Mouse (Mus musculus) intestine, embryonic 16.5 days (tissue): ENCODE data around the gene Ech1. TPM values are rescaled to one million over a fixed set of nuclear protein-coding genes. Genes with fewer than 3 reads are reported as not detected.
A peak's percentile ranks its signal among the peaks of the same experiment; 100 is the strongest.
"Not testable (repeated sequence)": the region's sequence is repeated elsewhere in the genome, so short reads cannot be mapped to it uniquely, and the experiment has no call there.

Experiments
- ATAC-seq: fragments of 200-750 bp; cut with Nextera tagmentation; 2 replicates; pipeline ENCODE4 v1.8.0; 2017; ENCODE audit warnings: moderate TSS enrichment, moderate library complexity
- H3K27ac ChIP-seq: fragments of 300-500 bp; sonication (generic); 2 replicates; pipeline ENCODE4 v1.5.1; 2014; ENCODE audit warnings: mild to moderate bottlenecking, low read length
- H3K27me3 ChIP-seq: fragments of 300-500 bp; sonication (generic); replicated peaks from 2 replicates; pipeline ENCODE4 v1.6.1; 2014; ENCODE audit warnings: low read length, control low read depth, mixed read lengths; ENCODE audit not compliant: control insufficient read depth, insufficient read depth
- H3K36me3 ChIP-seq: fragments of 300-500 bp; sonication (generic); 2 replicates; pipeline ENCODE4 v1.6.1; 2014; ENCODE audit warnings: low read length, control low read depth; ENCODE audit not compliant: control insufficient read depth, insufficient read depth
- H3K4me1 ChIP-seq: fragments of 300-500 bp; sonication (generic); 2 replicates; pipeline ENCODE4 v1.6.1; 2014; ENCODE audit warnings: low read length, control low read depth, mixed read lengths; ENCODE audit not compliant: control insufficient read depth, insufficient read depth
- H3K4me2 ChIP-seq: fragments of 300-500 bp; sonication (generic); 2 replicates; pipeline ENCODE4 v1.6.1; 2014; ENCODE audit warnings: low read depth, low read length, control low read depth
- H3K4me3 ChIP-seq: fragments of 300-500 bp; sonication (generic); 2 replicates; pipeline ENCODE4 v1.5.1; 2014; ENCODE audit warnings: mild to moderate bottlenecking, low read length
- H3K9ac ChIP-seq: fragments of 300-500 bp; sonication (generic); 2 replicates; pipeline ENCODE4 v1.6.1; 2014; ENCODE audit warnings: low read depth, low read length
- H3K9me3 ChIP-seq: fragments of 300-500 bp; sonication (generic); 2 replicates; pipeline ENCODE4 v1.6.1; 2016; ENCODE audit warnings: low read length, control low read depth; ENCODE audit not compliant: control insufficient read depth
- WGBS: fragments of 180-500 bp; shearing (Covaris S2); extraction: QIAGEN DNeasy Blood & Tissue Kit; methylation state at CpG from one replicate; pipeline ENCODE4 v1.1.7; 2014; 5-methylcytosine and 5-hydroxymethylcytosine counted together
- polyA plus RNA-seq: library from polyadenylated mRNA; unstranded; fragments of >200 nt; fragmentation: Nextera tagmentation; extraction: Ambion mirVana; gene quantifications from 2 replicates; pipeline ENCODE4 v1.2.1, GENCODE M21; 2015

Gene Ech1
- polyA plus RNA-seq, 1 experiment from 2014 or later = 347 TPM

GRCm38 (mm10) chr7:28862817-28863499, 37.9 kb downstream of the Ech1 start:
- Histone ChIP-seq H3K9ac (no peak overlapping the region), H3K9me3 (peaks cover 4% of the 10 kb centered on the region; the same call in 1 of the 2 replicates), H3K4me3 (no peak overlapping the region), H3K36me3 (no peaks in the 10 kb centered on the region), H3K27me3 (no peaks in the 10 kb centered on the region), H3K4me1 (peaks cover 17% of the 10 kb centered on the region; the same call in 1 of the 2 replicates), H3K4me2 (no peak overlapping the region), H3K27ac (no peak overlapping the region)
- WGBS = 76% methylated on average over 15 of the region's 15 CpGs
- ATAC-seq = no peak

GRCm38 (mm10) chr7:28863540-28863939, 38.5 kb downstream of the Ech1 start, which contains the start of gene Lgals7:
Lgals7 (plus strand) TSS chr7:28863853.
- H3K4me3 ChIP-seq = no peak within 1 kb of the TSS
- 84% methylated on average over 6 of the region's 6 CpGs for WGBS
- H3K27ac ChIP-seq = no peak within 1 kb of the TSS

DNA sequence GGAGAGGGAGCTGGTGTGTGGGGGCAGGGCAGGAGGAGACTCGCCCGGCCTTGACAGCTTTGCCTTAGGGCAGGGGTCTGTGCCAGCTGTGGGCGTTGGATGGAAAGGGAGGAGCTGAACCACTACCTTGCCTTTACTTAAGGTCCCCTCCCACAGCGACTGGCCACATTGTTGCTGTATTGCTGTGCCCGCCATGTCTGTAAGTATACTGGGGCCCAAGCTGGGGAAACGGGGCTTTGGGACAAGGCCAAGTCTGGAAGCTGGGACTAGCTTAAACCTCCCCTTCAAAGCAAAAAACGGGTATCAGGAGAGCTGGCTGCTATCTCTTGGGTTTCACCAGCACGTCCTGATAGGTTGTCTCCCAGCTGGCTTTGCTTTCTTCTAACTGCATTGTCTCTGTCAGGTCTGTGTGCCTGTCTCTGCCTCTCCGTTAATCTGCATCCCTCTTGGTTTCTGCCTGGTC, 39.3 kb downstream of the Ech1 start:
- Histone ChIP-seq H3K4me3 (no peak overlapping the region), H3K27me3 (no peaks in the 10 kb centered on the region), H3K27ac (no peak overlapping the region), H3K36me3 (no peaks in the 10 kb centered on the region), H3K4me2 (no peak overlapping the region), H3K9me3 (peaks cover 4% of the 10 kb centered on the region; the same call in 1 of the 2 replicates), H3K9ac (peak overlapping the region; percentile 25; the same call in 1 of the 2 replicates), H3K4me1 (peaks cover 17% of the 10 kb centered on the region; the same call in 1 of the 2 replicates)
- 50% methylated on average over 9 of the region's 9 CpGs for WGBS
- ATAC-seq = no peak

More at GRCm38 (mm10) chr7:28863540-28863939, 38.5 kb downstream of the Ech1 start, which contains the start of gene Lgals7:
- Histone ChIP-seq H3K9me3 (peaks cover 4% of the 10 kb centered on the region; the same call in 1 of the 2 replicates), H3K4me2 (no peak within 1 kb of the TSS), H3K4me1 (peaks cover 17% of the 10 kb centered on the region; the same call in 1 of the 2 replicates), H3K9ac (peak within 1 kb of the TSS; percentile 25; the same call in 1 of the 2 replicates), H3K36me3 (no peaks in the 10 kb centered on the region), H3K27me3 (no peaks in the 10 kb centered on the region)
- no peak for ATAC-seq

- Histone ChIP-seq H3K27me3 (no peaks in the 10 kb centered on the region), H3K4me1 (peaks cover 17% of the 10 kb centered on the region; the same call in 1 of the 2 replicates), H3K4me3 (peak overlapping the region; percentile 28), H3K9ac (peak overlapping the region; percentile 60), H3K36me3 (no peaks in the 10 kb centered on the region), H3K4me2 (peak overlapping the region; percentile 55), H3K27ac (0 out of 2 replicates have a peak overlapping the region, but pooled peaks have one; percentile 7), H3K9me3 (peaks cover 4% of the 10 kb centered on the region; the same call in 1 of the 2 replicates)
- peak; percentile 72 for ATAC-seq
- WGBS = 37% methylated on average over 33 of the region's 33 CpGs
These were observed 40.7 kb downstream of the Ech1 start for GRCm38 (mm10) chr7:28865481-28866300.

DNA sequence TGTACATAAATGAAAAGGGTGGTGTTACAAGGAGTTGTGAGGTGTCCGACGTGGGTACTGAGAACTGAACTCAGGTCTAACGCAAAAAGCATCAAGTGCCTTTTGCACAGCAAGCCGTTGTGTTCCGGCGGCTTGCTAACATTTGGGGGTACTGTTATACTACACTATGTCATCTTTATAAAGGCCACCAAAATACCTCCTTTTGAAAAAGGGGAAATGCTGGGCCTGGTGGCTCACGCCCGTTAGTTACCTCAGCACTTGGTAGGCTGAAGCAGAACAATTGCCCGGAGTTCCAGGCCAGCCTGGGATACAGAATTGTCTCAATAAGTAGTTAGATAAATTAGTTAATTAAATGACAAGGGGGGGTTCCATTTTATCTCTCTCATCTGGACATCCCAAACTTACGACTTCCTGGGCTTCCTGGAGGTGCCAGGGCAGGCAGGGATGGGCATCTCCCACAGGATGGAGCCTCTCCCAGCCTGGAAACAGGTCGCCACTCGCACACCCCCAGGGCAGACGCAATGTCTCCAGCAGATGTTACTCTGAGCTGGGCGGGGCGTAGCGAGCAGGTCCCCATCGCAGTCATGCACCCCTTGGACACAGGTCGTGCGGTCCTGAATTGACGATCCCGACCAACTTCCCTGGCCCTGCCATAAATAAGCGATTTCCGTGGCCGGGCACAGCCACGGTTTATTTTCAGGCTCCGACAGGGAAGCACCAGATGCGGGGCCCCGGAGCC, 41.9 kb downstream of the Ech1 start:
- ATAC-seq = peak; percentile 22; the same call in 1 of the 2 replicates
- no peaks in the 10 kb centered on the region for H3K27me3 ChIP-seq
- H3K9ac ChIP-seq = peak overlapping the region; percentile 50; the same call in 1 of the 2 replicates
- H3K4me3 ChIP-seq = no peak overlapping the region
- H3K9me3 ChIP-seq = no peaks in the 10 kb centered on the region
- WGBS = 87% methylated on average over 28 of the region's 28 CpGs
- H3K36me3 ChIP-seq = no peaks in the 10 kb centered on the region
- H3K4me2 ChIP-seq = no peak overlapping the region
- peak overlapping the region; percentile 15; the same call in 1 of the 2 replicates for H3K27ac ChIP-seq
- H3K4me1 ChIP-seq = peaks cover 17% of the 10 kb centered on the region; the same call in 1 of the 2 replicates

DNA sequence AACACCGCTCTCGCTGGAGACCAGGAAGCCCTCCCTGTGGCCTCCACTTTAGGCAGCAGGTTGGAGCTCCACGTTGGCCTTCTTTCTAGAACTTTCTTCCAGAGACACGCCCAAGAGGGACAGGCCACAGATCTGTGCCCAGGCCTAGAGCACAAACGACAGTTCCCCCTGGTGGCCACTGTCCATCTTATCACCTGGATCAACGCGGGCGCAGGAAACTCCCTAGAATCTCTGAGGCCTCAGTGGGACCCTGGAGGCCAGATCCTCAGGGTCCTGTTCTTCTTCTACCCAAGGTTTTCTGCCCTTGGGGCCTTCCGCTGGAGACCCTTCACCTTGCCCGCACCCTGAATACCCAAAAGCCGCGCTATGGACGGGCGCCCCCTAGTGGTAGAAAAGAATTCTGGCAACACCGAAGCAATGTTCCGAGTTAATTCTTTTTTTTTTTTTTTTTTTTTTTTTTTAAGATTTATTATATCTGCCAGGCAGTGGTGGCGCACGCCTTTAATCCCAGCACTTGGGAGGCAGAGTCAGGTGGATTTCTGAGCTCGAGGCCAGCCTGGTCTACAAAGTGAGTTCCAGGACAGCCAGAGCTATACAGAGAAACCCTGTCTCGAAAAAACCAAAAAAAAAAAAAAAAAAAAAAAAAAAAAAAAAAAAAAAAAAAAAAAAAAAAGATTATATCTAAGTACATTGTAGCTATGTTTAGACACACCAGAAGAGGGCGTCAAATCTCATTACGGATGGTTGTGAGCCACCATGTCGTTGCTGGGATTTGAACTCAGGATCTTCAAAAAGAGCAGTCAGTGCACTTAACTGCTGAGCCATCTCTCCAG, 42.7 kb downstream of the Ech1 start:
- H3K36me3 ChIP-seq, H3K9me3 ChIP-seq, H3K27me3 ChIP-seq: not testable (repeated sequence)
- Histone ChIP-seq H3K9ac (peak overlapping the region; percentile 50; the same call in 1 of the 2 replicates), H3K27ac (peak overlapping the region; percentile 15; the same call in 1 of the 2 replicates), H3K4me3 (peak overlapping the region; percentile 17; the same call in 1 of the 2 replicates), H3K4me1 (peaks cover 17% of the 10 kb centered on the region; the same call in 1 of the 2 replicates), H3K4me2 (peak overlapping the region; percentile 44)
- ATAC-seq = peak; percentile 68
- 26% methylated on average over 23 of the region's 23 CpGs for WGBS

GRCm38 (mm10) chr7:28870901-28871664, 46.1 kb downstream of the Ech1 start:
- Histone ChIP-seq H3K36me3 (no peaks in the 10 kb centered on the region), H3K9ac (no peak overlapping the region), H3K4me1 (peaks cover 7% of the 10 kb centered on the region; the same call in 1 of the 2 replicates), H3K4me3 (no peak overlapping the region), H3K27ac (no peak overlapping the region), H3K9me3 (no peaks in the 10 kb centered on the region), H3K27me3 (no peaks in the 10 kb centered on the region), H3K4me2 (no peak overlapping the region)
- 83% methylated on average over 24 of the region's 24 CpGs for WGBS
- ATAC-seq = no peak

- Histone ChIP-seq H3K27me3 (no peaks in the 10 kb centered on the region), H3K4me3 (no peak overlapping the region), H3K9ac (no peak overlapping the region), H3K9me3 (no peaks in the 10 kb centered on the region), H3K36me3 (no peaks in the 10 kb centered on the region), H3K4me1 (no peaks in the 10 kb centered on the region), H3K27ac (no peak overlapping the region), H3K4me2 (no peak overlapping the region)
- WGBS = 52% methylated on average over 2 of the region's 2 CpGs
- ATAC-seq = no peak
These were observed 49.5 kb downstream of the Ech1 start for GRCm38 (mm10) chr7:28874565-28874964.
